In the genomic region with DNA sequence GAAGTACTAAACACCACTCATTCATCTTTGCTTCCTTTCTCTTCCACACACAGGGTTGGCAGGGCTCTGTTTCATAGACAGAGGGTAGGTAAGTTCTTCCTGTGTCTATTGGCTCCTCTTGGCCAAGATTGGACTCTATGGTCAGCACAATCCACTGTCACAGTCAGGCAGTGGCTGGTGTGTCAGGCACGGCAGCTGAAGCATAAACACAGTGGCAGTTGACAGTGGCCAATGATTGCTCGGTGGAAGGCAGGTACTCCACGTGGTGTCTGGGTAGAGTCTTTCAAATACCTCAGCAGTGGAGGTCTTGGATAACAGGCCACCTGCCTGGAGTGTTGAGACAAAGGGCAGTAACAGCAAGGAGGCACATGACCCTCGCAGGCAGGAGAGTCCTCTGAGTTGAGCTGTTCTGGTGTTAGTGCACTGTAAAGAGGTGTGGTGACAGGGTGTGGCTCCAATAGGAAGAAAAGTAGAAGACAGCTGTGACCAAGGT, we compare ENCODE assay signal across 12 mouse cellular contexts. TPM values are rescaled to one million over a fixed set of nuclear protein-coding genes. Genes with fewer than 3 reads are reported as not detected.
DNase-seq lines count a peak whose midpoint lies in the region; ATAC-seq and TF ChIP-seq lines count a peak whose summit lies in the region.
"Had no signal": no experiment of that assay in that cellular context is flagged by ENCODE, and none has a peak within 500 bp of the region (broad histone marks: within the 10 kb centered on the region; RNA-seq: fewer than 3 reads in every experiment).

No protein-coding gene starts in this region.

- no peak overlapping the region for H3K4me3 ChIP-seq in midbrain, embryonic 13.5 days (replicated peaks)
- H3K4me3 ChIP-seq in midbrain, embryonic 14.5 days (replicated peaks; ENCODE audit: low read depth, low read length): no peak overlapping the region
- no peak overlapping the region for H3K4me3 ChIP-seq in forebrain, embryonic 10.5 days
- no peak overlapping the region for H3K4me3 ChIP-seq in intestine, embryonic 14.5 days (ENCODE audit: low read depth, low read length)
- no peak overlapping the region for H3K4me3 ChIP-seq in stomach, postnatal 0 days (ENCODE audit: low read depth, low read length)
- no peak overlapping the region for H3K4me3 ChIP-seq in kidney, embryonic 15.5 days (replicated peaks)
- H3K4me3 ChIP-seq: liver, embryonic 15.5 days had no signal

- H3K4me2 ChIP-seq in midbrain, embryonic 13.5 days (replicated peaks): no peak overlapping the region
- H3K4me2 ChIP-seq in midbrain, embryonic 14.5 days (ENCODE audit: low read length): no peak overlapping the region
- no peak overlapping the region for H3K4me2 ChIP-seq in intestine, embryonic 14.5 days (ENCODE audit: low read length)
- no peak overlapping the region for H3K4me2 ChIP-seq in stomach, postnatal 0 days (replicated peaks; ENCODE audit: low read depth)
- H3K4me2 ChIP-seq in kidney, embryonic 15.5 days: no peak overlapping the region
- H3K4me2 ChIP-seq: heart, embryonic 11.5 days; liver, embryonic 15.5 days had no signal

- DNase-seq in midbrain, embryonic 14.5 days: no peak
- DNase-seq in forebrain, embryonic 10.5 days (ENCODE audit: extremely low spot score, low spot score): no peak
- no peak for DNase-seq in intestine, embryonic 14.5 days (ENCODE audit: low spot score)
- peak; percentile 28 for DNase-seq in stomach, postnatal 0 days (ENCODE audit: low spot score)
- no peak for DNase-seq in urinary bladder, adult 18-20 months (ENCODE audit: low spot score in 2 of 2)
- no peak for DNase-seq in right cerebral cortex, adult 18-20 months
- DNase-seq: layer of hippocampus, postnatal 36 days had no signal

- TF ChIP-seq CTCF in stomach, postnatal 0 days (IDR thresholded peaks at IDR 0.05; ENCODE audit: low read depth): no peak

- H3K27ac ChIP-seq in midbrain, embryonic 13.5 days: no peak overlapping the region
- no peak overlapping the region for H3K27ac ChIP-seq in midbrain, embryonic 14.5 days (replicated peaks; ENCODE audit: low read depth, low read length)
- H3K27ac ChIP-seq in forebrain, embryonic 10.5 days: peak overlapping the region; percentile 65; the same call in 1 of the 2 replicates
- no peak overlapping the region for H3K27ac ChIP-seq in intestine, embryonic 14.5 days (ENCODE audit: low read depth)
- no peak overlapping the region; the same call in 1 of the 2 replicates for H3K27ac ChIP-seq in stomach, postnatal 0 days (replicated peaks)
- H3K27ac ChIP-seq in kidney, embryonic 15.5 days: no peak overlapping the region
- H3K27ac ChIP-seq: liver, embryonic 15.5 days had no signal

- ATAC-seq in midbrain, embryonic 13.5 days: peak; percentile 62
- no peak for ATAC-seq in midbrain, embryonic 14.5 days (ENCODE audit: low FRiP score, low TSS enrichment)
- ATAC-seq in intestine, embryonic 14.5 days (replicated peaks; ENCODE audit: low FRiP score, low TSS enrichment, low read depth): peak; percentile 88
- peak; percentile 82 for ATAC-seq in stomach, postnatal 0 days (ENCODE audit: low FRiP score, low TSS enrichment)
- no peak for ATAC-seq in kidney, embryonic 15.5 days (replicated peaks; ENCODE audit: low FRiP score)
- ATAC-seq: inflammation-experienced regulatory T-cells, adult 6 months had no signal

- peaks cover 23% of the 10 kb centered on the region for H3K4me1 ChIP-seq in midbrain, embryonic 13.5 days (replicated peaks)
- peaks cover 12% of the 10 kb centered on the region for H3K4me1 ChIP-seq in midbrain, embryonic 14.5 days (ENCODE audit: control insufficient read depth, insufficient read depth, low read length)
- H3K4me1 ChIP-seq in forebrain, embryonic 10.5 days: peaks cover 26% of the 10 kb centered on the region
- no peaks in the 10 kb centered on the region for H3K4me1 ChIP-seq in intestine, embryonic 14.5 days (replicated peaks; ENCODE audit: control insufficient read depth, insufficient read depth, low read length)
- H3K4me1 ChIP-seq in stomach, postnatal 0 days (replicated peaks; ENCODE audit: control insufficient read depth, insufficient read depth): no peaks in the 10 kb centered on the region
- no peaks in the 10 kb centered on the region for H3K4me1 ChIP-seq in kidney, embryonic 15.5 days
- H3K4me1 ChIP-seq: liver, embryonic 15.5 days had no signal

- no peak for TF ChIP-seq EP300 in stomach, postnatal 0 days (optimal IDR thresholded peaks at IDR 0.05)

- H3K9me3 ChIP-seq in midbrain, embryonic 13.5 days: no peaks in the 10 kb centered on the region
- no peaks in the 10 kb centered on the region for H3K9me3 ChIP-seq in midbrain, embryonic 14.5 days (ENCODE audit: control insufficient read depth, low read length)
- no peaks in the 10 kb centered on the region for H3K9me3 ChIP-seq in forebrain, embryonic 10.5 days
- no peaks in the 10 kb centered on the region for H3K9me3 ChIP-seq in intestine, embryonic 14.5 days (ENCODE audit: control insufficient read depth, low read length)
- no peaks in the 10 kb centered on the region for H3K9me3 ChIP-seq in stomach, postnatal 0 days (ENCODE audit: control insufficient read depth, low read length)
- no peaks in the 10 kb centered on the region for H3K9me3 ChIP-seq in kidney, embryonic 15.5 days (replicated peaks)
- H3K9me3 ChIP-seq: liver, embryonic 15.5 days had no signal

- H3K36me3 ChIP-seq in midbrain, embryonic 13.5 days: no peaks in the 10 kb centered on the region
- no peaks in the 10 kb centered on the region for H3K36me3 ChIP-seq in midbrain, embryonic 14.5 days (ENCODE audit: control insufficient read depth, insufficient read depth, low read length)
- H3K36me3 ChIP-seq in forebrain, embryonic 10.5 days (replicated peaks): no peaks in the 10 kb centered on the region
- H3K36me3 ChIP-seq in intestine, embryonic 14.5 days (ENCODE audit: control insufficient read depth, insufficient read depth, low read length): no peaks in the 10 kb centered on the region
- H3K36me3 ChIP-seq in stomach, postnatal 0 days (ENCODE audit: control insufficient read depth, insufficient read depth, low read length): no peaks in the 10 kb centered on the region
- H3K36me3 ChIP-seq in kidney, embryonic 15.5 days: no peaks in the 10 kb centered on the region
- H3K36me3 ChIP-seq: liver, embryonic 15.5 days had no signal

- 33% methylated on average over 4 of the region's 4 CpGs for WGBS in midbrain, embryonic 13.5 days
- WGBS in midbrain, embryonic 14.5 days: 33% methylated on average over 4 of the region's 4 CpGs
- 16% methylated on average over 4 of the region's 4 CpGs for WGBS in forebrain, embryonic 10.5 days
- WGBS in intestine, embryonic 14.5 days: 28% methylated on average over 4 of the region's 4 CpGs
- WGBS in stomach, postnatal 0 days: 29% methylated on average over 4 of the region's 4 CpGs
- 32% methylated on average over 4 of the region's 4 CpGs for WGBS in kidney, embryonic 15.5 days

- H3K27me3 ChIP-seq in midbrain, embryonic 13.5 days: peaks cover 25% of the 10 kb centered on the region
- H3K27me3 ChIP-seq in midbrain, embryonic 14.5 days (ENCODE audit: control insufficient read depth, insufficient read depth, low read length): no peaks in the 10 kb centered on the region
- peaks cover 85% of the 10 kb centered on the region for H3K27me3 ChIP-seq in forebrain, embryonic 10.5 days (ENCODE audit: poor library complexity, severe bottlenecking)
- no peaks in the 10 kb centered on the region for H3K27me3 ChIP-seq in intestine, embryonic 14.5 days (replicated peaks; ENCODE audit: control insufficient read depth, insufficient read depth, low read length)
- H3K27me3 ChIP-seq in stomach, postnatal 0 days (ENCODE audit: control insufficient read depth, insufficient read depth, low read length): no peaks in the 10 kb centered on the region
- H3K27me3 ChIP-seq in kidney, embryonic 15.5 days: no peaks in the 10 kb centered on the region
- H3K27me3 ChIP-seq: liver, embryonic 15.5 days had no signal

- no peak overlapping the region for H3K9ac ChIP-seq in midbrain, embryonic 13.5 days (replicated peaks)
- H3K9ac ChIP-seq in midbrain, embryonic 14.5 days (replicated peaks; ENCODE audit: low read length): no peak overlapping the region
- no peak overlapping the region for H3K9ac ChIP-seq in intestine, embryonic 14.5 days (ENCODE audit: low read length)
- H3K9ac ChIP-seq in stomach, postnatal 0 days (ENCODE audit: low read length): no peak overlapping the region
- H3K9ac ChIP-seq in kidney, embryonic 15.5 days: no peak overlapping the region
- H3K9ac ChIP-seq: liver, embryonic 15.5 days had no signal

RNA-seq across cellular contexts. Expression of gene Zp2, which starts 13.1 kb away (rescaled TPM):
- not detected in 2 replicates for polyA plus RNA-seq in midbrain, embryonic 13.5 days (2015; fragmentation: Nextera tagmentation; extraction: Ambion mirVana)
- not detected in 2 replicates for polyA plus RNA-seq in midbrain, embryonic 14.5 days (2014; fragmentation: Nextera tagmentation; extraction: Ambion mirVana)
- polyA plus RNA-seq in forebrain, embryonic 10.5 days (2016; fragmentation: Nextera tagmentation; extraction: Ambion mirVana): not detected in 2 replicates
- not detected in 2 replicates for polyA plus RNA-seq in intestine, embryonic 14.5 days (2014; fragmentation: Nextera tagmentation; extraction: Ambion mirVana)
- not detected in 2 replicates for polyA plus RNA-seq in stomach, postnatal 0 days (2015; fragmentation: Nextera tagmentation; extraction: Ambion mirVana)
- polyA plus RNA-seq in kidney, embryonic 15.5 days (2015; fragmentation: Nextera tagmentation; extraction: Ambion mirVana): 0.17 and 0.19 TPM in 2 replicates
- polyA plus RNA-seq: inflammation-experienced regulatory T-cells, adult 6 months; liver, embryonic 15.5 days had no signal

RNA-seq across cellular contexts. Expression of gene Anks4b, which starts 15.5 kb away (rescaled TPM):
- not detected in 2 replicates for polyA plus RNA-seq in midbrain, embryonic 13.5 days (2015; fragmentation: Nextera tagmentation; extraction: Ambion mirVana)
- polyA plus RNA-seq in midbrain, embryonic 14.5 days (2014; fragmentation: Nextera tagmentation; extraction: Ambion mirVana): not detected in 2 replicates
- polyA plus RNA-seq in forebrain, embryonic 10.5 days (2016; fragmentation: Nextera tagmentation; extraction: Ambion mirVana): 0.05 TPM in 2 replicates
- 4.5 and 5.2 TPM in 2 replicates for polyA plus RNA-seq in intestine, embryonic 14.5 days (2014; fragmentation: Nextera tagmentation; extraction: Ambion mirVana)
- 1.1 and 1.2 TPM in 2 replicates for polyA plus RNA-seq in stomach, postnatal 0 days (2015; fragmentation: Nextera tagmentation; extraction: Ambion mirVana)
- 3.0 and 3.1 TPM in 2 replicates for polyA plus RNA-seq in kidney, embryonic 15.5 days (2015; fragmentation: Nextera tagmentation; extraction: Ambion mirVana)
- polyA plus RNA-seq: inflammation-experienced regulatory T-cells, adult 6 months had no signal

RNA-seq across cellular contexts. Expression of gene Crym, which starts 43.7 kb away (rescaled TPM):
- 27.5 and 29.1 TPM in 2 replicates for polyA plus RNA-seq in midbrain, embryonic 13.5 days (2015; fragmentation: Nextera tagmentation; extraction: Ambion mirVana)
- 28.6 and 30.3 TPM in 2 replicates for polyA plus RNA-seq in midbrain, embryonic 14.5 days (2014; fragmentation: Nextera tagmentation; extraction: Ambion mirVana)
- 125 and 144 TPM in 2 replicates for polyA plus RNA-seq in forebrain, embryonic 10.5 days (2016; fragmentation: Nextera tagmentation; extraction: Ambion mirVana)
- polyA plus RNA-seq in intestine, embryonic 14.5 days (2014; fragmentation: Nextera tagmentation; extraction: Ambion mirVana): 1.4 and 1.5 TPM in 2 replicates
- polyA plus RNA-seq in stomach, postnatal 0 days (2015; fragmentation: Nextera tagmentation; extraction: Ambion mirVana): 4.6 and 5.0 TPM in 2 replicates
- 72.5 and 76.1 TPM in 2 replicates for polyA plus RNA-seq in kidney, embryonic 15.5 days (2015; fragmentation: Nextera tagmentation; extraction: Ambion mirVana)
- polyA plus RNA-seq: inflammation-experienced regulatory T-cells, adult 6 months had no signal

RNA-seq across cellular contexts. Expression of gene Abca14, which starts 45.6 kb away (rescaled TPM):
- polyA plus RNA-seq in midbrain, embryonic 13.5 days (2015; fragmentation: Nextera tagmentation; extraction: Ambion mirVana): not detected in 2 replicates
- polyA plus RNA-seq in midbrain, embryonic 14.5 days (2014; fragmentation: Nextera tagmentation; extraction: Ambion mirVana): not detected in 2 replicates
- not detected in 2 replicates for polyA plus RNA-seq in forebrain, embryonic 10.5 days (2016; fragmentation: Nextera tagmentation; extraction: Ambion mirVana)
- 0.08 TPM in 1 of 2 replicates, not detected in the other for polyA plus RNA-seq in intestine, embryonic 14.5 days (2014; fragmentation: Nextera tagmentation; extraction: Ambion mirVana)
- 0.07 TPM in 1 of 2 replicates, not detected in the other for polyA plus RNA-seq in stomach, postnatal 0 days (2015; fragmentation: Nextera tagmentation; extraction: Ambion mirVana)
- polyA plus RNA-seq in kidney, embryonic 15.5 days (2015; fragmentation: Nextera tagmentation; extraction: Ambion mirVana): 0.22 TPM in 1 of 2 replicates, not detected in the other
- polyA plus RNA-seq: heart, embryonic 11.5 days; inflammation-experienced regulatory T-cells, adult 6 months; liver, embryonic 15.5 days had no signal

RNA-seq across cellular contexts. Expression of gene Tmem159, which starts 56.0 kb away (rescaled TPM):
- polyA plus RNA-seq in midbrain, embryonic 13.5 days (2015; fragmentation: Nextera tagmentation; extraction: Ambion mirVana): 12.6 and 13.2 TPM in 2 replicates
- 9.5 and 33.7 TPM in 2 replicates for polyA plus RNA-seq in midbrain, embryonic 14.5 days (2014; fragmentation: Nextera tagmentation; extraction: Ambion mirVana)
- polyA plus RNA-seq in forebrain, embryonic 10.5 days (2016; fragmentation: Nextera tagmentation; extraction: Ambion mirVana): 16.2 and 18.4 TPM in 2 replicates
- polyA plus RNA-seq in intestine, embryonic 14.5 days (2014; fragmentation: Nextera tagmentation; extraction: Ambion mirVana): 24.8 and 26.9 TPM in 2 replicates
- polyA plus RNA-seq in stomach, postnatal 0 days (2015; fragmentation: Nextera tagmentation; extraction: Ambion mirVana): 31.9 and 33.9 TPM in 2 replicates
- polyA plus RNA-seq in kidney, embryonic 15.5 days (2015; fragmentation: Nextera tagmentation; extraction: Ambion mirVana): 32.5 and 48.2 TPM in 2 replicates

Comparison
In these comparisons a context has a peak if more than half of its experiments do, and no peak if none do; other contexts are left out.
1. ATAC-seq: peak in midbrain, embryonic 13.5 days (single experiment), intestine, embryonic 14.5 days (single experiment) and stomach, postnatal 0 days (single experiment); none in midbrain, embryonic 14.5 days (single experiment) and kidney, embryonic 15.5 days (single experiment).